Mouse (Mus musculus): ENCODE measurements around the gene Pnpla2.

The Pnpla2 gene

GRCm38 (mm10) chr7:141485186-141485585 lies 30.2 kb downstream of the Pnpla2 start:
- DNase-seq: no peak

- DNase-seq: no peak
Observed at GRCm38 (mm10) chr7:141485606-141486005, 30.6 kb downstream of the Pnpla2 start.

- DNase-seq: no peak
Observed at GRCm38 (mm10) chr7:141486239-141486638, 31.2 kb downstream of the Pnpla2 start.

- DNase-seq: no peak
Observed at GRCm38 (mm10) chr7:141487141-141487540, 32.1 kb downstream of the Pnpla2 start.

GRCm38 (mm10) chr7:141491151-141491550 lies 36.2 kb downstream of the Pnpla2 start:
- peak; percentile 43 for DNase-seq

GRCm38 (mm10) chr7:141492738-141493137 lies 37.7 kb downstream of the Pnpla2 start:
- DNase-seq: no peak

GRCm38 (mm10) chr7:141493729-141494128 lies 38.7 kb downstream of the Pnpla2 start:
- no peak for DNase-seq

- no peak for DNase-seq
Observed at GRCm38 (mm10) chr7:141495379-141495778, 40.4 kb downstream of the Pnpla2 start.

- no peak for DNase-seq
Observed at GRCm38 (mm10) chr7:141495940-141496339, 40.9 kb downstream of the Pnpla2 start.

- no peak for DNase-seq
Observed at GRCm38 (mm10) chr7:141497600-141497999, 42.6 kb downstream of the Pnpla2 start.

GRCm38 (mm10) chr7:141501820-141502555 lies 47.0 kb downstream of the Pnpla2 start:
- no peak for DNase-seq

- no peak for DNase-seq
Observed at GRCm38 (mm10) chr7:141502556-141502905, 47.5 kb downstream of the Pnpla2 start.

GRCm38 (mm10) chr7:141506278-141506677 lies 51.3 kb downstream of the Pnpla2 start:
- DNase-seq: no peak

GRCm38 (mm10) chr7:141508160-141508559 lies 53.2 kb downstream of the Pnpla2 start:
- no peak for DNase-seq

- DNase-seq: no peak
Observed at GRCm38 (mm10) chr7:141510196-141510595, 55.2 kb downstream of the Pnpla2 start.

All from lung, postnatal 36 days (tissue).